Mouse (Mus musculus): Measurements from ENCODE around the gene Ociad1.
"Not testable (repeated sequence)": the region's sequence is repeated elsewhere in the genome, so short reads cannot be mapped to it uniquely, and the experiment has no call there.

Ociad1 gene

DNA sequence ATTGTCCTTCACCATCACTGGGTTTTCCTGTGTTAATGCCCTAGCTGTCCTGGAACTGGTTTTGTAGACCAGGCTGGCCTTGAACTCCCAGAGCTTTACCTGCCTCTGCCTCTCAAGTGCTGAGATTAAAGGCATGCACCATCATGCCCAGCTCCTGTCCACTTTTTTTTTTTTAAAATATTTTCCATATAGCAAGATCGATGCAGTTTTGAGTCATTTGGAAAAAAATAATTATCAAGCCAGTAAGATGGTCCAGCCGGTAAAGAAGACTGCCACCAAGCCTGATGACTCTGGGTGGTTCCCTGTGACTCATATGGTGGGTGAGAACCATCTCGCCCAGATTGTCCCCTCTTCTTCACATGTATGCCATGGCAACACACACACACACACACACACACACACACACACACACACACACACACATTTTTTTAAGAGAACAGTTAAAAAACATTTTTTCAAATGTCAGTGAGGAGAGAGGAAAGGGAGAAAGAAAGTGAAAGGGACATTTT is 7.1 kb upstream of the Ociad1 start:
- DNase-seq (ENCODE audit: low spot score), result no peak

DNA sequence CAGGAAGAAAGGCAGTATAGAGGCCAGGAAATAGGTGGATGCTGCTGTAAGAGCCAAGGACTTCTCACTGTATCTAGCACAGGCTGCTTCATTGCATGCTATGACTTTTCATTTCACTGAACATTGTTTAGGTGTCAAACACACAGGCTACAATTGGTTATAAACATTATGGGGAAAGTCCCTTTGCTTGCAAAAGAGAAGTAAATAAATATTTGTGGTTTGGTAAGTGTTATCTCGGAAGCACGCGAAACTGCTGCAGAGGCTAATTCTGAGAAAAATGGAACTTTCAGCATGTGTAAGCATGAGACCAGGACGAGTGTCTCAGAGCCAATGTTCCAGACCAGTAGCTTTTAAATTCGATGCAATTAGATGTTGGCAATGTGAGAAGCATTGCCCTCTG is 6.0 kb upstream of the Ociad1 start:
- no peak for DNase-seq (ENCODE audit: low spot score)

DNA sequence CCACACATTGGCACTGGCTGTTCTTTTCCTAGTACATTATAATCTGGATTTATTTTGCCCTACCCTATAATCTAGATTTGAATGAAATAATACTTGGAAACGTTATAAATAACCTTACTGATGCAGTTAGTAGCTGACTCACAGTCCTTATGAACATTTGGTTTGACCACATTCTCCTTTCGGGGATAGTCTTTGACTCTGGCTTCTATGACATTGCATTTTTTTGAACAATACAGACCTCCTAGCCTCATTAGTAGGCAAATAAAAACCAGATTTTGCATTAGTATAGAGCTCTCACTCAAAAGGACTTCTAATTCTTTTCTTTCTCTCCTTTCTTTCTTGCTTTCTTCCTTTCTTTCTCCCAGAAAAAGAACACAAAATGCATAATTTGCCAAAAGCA is 2.7 kb upstream of the Ociad1 start:
- no peak for DNase-seq (ENCODE audit: low spot score)

DNA sequence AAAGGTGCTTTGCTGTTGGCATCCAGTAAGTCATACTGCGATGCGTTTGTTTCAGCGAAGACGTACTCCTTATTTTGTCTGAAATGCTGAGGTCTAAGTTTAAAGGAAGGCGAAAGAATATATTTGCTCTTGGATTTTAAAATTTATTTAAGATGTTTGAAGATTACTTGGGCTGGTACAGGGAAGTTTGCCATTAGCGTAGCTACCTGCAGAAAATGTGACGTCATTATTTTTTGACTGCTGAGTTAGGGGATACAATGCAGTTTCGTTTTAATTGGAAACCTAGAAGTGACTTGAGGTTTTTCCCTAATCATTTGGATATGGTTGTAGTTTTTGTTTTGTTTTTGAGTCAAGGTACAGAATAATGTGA is 859 bp downstream of the Ociad1 start:
- DNase-seq (ENCODE audit: low spot score), result no peak

- no peak for DNase-seq (ENCODE audit: low spot score)
Observed at GRCm38 (mm10) chr5:73295016-73295415, 2.4 kb downstream of the Ociad1 start.

GRCm38 (mm10) chr5:73295916-73296315 is 3.3 kb downstream of the Ociad1 start:
- no peak for DNase-seq (ENCODE audit: low spot score)

DNA sequence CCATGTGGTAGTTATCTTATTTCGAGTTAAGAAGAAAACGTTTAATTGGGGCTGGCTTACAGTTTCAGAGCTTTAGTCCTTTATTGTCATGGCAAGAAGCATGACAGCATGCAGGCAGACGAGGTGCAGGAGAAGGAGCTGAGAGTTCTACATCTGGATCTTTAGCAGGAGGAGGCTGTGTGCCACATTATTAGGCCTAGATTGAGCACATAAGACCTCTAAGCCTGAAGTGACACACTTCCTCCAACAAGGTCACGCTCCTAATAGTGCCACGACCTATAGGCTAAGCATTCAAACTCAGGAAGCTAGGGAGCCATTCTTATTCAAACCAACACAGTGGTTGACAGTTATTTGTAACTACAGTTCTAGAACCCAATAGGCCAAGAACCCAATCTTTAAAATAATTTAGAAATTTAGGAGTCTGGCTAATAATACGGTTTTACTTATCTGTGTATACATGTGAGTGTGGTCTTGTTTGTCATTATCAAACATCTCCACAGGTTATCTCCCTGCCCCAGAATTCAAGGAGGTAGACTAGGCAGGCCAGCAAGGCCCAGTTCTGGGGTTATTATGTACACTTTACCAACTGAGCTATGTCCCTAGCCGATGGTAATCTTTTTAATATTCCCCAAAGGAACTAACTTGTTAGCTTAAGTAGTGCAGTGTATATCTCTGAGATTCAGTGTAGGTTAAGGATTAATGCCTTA is 9.2 kb downstream of the Ociad1 start:
- DNase-seq (ENCODE audit: low spot score), result no peak

GRCm38 (mm10) chr5:73304507-73304906 is 11.9 kb downstream of the Ociad1 start:
- no peak for DNase-seq (ENCODE audit: low spot score)

DNA sequence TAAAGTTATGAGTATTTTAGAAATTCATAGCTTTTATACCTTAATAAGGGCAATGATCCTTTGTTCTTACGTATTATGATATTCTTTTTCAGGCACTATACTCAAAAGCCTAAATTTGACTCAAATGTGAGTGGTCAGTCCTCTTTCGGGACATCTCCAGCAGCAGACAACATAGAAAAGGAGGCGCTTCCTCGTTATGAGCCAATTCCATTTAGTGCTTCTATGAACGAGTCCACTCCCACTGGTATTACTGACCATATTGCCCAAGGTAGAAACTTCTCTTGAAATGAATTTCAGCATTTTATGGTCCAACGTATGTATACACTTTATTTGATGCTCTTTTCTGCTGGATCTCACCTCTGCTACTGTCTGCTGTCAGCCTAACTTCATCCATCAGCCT is 13.9 kb downstream of the Ociad1 start:
- no peak for DNase-seq (ENCODE audit: low spot score)

DNA sequence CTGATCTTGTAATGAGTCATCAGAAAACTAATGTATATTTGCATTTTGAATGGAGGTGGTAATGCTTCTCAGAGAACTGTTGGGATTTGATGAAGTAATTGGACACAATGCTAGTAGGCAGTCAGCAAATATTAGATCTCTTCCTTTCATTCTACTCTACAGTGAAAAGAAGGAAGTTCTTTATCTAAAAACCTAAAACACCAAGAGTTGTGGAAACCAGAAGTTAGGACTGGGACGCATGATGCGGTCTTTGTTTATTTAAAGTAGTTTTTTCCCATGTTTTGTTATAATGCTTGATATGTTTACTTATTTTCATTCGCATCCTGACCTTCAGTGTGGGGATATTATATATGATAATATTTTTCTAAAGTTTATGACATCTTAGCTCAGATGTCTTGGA is 14.7 kb downstream of the Ociad1 start:
- no peak for DNase-seq (ENCODE audit: low spot score)

DNA sequence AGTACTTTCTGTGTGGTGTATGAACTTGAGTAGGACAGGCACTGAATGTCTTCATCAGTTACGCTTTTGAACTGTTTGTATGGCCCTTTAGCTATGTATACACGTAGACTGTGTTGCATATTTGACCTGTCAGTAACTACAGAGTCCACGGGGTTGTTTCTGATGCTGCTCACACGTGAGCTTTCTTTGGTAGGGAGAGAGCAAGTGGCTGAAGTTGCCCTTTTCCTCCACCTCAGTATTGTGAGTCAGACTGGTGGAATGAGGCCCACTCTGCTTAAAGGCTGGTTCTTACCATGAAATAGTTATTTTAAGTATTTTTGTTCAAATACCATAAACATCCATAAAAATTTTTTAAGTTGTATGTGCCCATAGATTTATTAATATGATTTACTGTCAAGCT is 16.9 kb downstream of the Ociad1 start:
- no peak for DNase-seq (ENCODE audit: low spot score)

- no peak for DNase-seq (ENCODE audit: low spot score)
Observed at GRCm38 (mm10) chr5:73310401-73310800, 17.8 kb downstream of the Ociad1 start.

DNA sequence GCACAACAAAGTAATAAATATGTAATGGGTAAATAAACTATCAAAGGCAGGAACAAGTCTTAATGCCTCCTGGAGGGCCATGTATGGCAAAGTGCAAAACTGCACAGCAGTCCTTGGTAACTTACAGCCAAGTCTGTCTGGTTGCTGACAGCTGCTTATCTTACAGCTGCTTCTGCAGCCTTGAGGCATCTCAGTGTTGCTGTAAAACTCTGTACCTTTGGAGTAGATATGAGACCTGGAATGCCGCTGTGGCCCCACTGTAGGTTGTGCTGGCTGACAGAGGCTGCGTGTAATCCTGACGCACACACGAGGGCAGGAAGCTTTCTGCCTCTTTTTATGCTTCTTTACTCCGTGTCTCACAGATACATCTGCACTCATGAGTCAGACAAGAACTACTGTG is 18.9 kb downstream of the Ociad1 start:
- DNase-seq (ENCODE audit: low spot score), result no peak

DNA sequence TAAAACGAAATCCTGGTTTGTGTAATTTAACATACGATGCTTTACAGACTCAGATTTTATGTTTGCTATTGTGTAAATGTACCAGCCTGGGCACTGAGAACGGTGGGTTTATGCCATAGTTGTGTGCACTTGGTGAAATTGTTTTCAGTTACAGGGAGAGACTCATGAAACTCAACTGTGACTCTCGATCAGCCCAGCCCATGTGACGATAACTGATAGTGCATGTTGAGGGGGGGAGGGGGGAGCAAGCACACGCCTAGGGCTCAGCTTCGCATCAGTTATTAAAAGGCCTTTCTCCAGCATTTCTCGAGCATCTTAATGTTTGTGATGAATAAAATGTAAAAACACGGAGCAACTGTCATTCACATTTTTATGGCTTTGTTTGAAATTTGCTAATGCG is 21.0 kb downstream of the Ociad1 start:
- no peak for DNase-seq (ENCODE audit: low spot score)

- no peak for DNase-seq (ENCODE audit: low spot score)
Observed at GRCm38 (mm10) chr5:73314654-73315053, 22.1 kb downstream of the Ociad1 start.

GRCm38 (mm10) chr5:73319306-73319705 is 26.7 kb downstream of the Ociad1 start:
- no peak for DNase-seq (ENCODE audit: low spot score)

DNA sequence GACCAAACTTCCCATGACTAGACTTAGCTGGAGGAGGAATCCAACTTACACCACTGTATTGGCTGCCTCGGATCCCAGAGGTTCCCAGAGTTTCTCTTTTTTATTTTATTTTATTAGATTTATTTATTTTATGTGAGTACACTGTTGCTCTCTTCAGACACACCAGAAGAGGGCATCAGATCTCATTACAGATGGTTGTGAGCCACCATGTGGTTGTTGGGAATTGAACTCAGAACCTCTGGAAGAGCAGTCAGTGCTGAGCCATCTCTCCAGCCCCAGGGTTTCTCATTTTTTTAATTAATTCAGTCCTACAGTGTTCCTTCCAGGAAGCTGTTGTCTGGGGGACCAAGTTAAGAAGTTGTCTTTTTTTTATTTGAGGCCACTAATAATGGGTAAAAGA is 30.1 kb downstream of the Ociad1 start:
- not testable (repeated sequence) for DNase-seq (ENCODE audit: low spot score)

DNA sequence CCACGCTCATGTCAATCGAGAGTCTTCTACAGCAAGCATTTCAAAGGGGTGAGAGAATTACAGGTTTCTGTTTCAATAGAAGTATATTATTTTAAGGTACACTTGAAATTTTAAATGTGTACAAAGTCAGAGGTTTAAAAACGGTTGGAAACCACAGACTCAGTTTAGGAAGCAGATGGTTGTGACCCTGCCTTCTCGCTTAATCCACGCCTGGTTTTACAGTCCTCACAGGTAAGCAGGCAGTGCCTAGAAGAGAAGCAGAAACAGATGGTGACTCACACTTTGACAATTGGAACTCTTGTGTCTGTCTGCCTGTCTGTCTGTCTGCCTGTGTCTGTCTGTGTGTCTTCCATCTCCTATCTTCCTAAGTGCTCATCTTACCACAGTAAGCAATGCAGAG is 31.0 kb downstream of the Ociad1 start:
- no peak for DNase-seq (ENCODE audit: low spot score)

DNA sequence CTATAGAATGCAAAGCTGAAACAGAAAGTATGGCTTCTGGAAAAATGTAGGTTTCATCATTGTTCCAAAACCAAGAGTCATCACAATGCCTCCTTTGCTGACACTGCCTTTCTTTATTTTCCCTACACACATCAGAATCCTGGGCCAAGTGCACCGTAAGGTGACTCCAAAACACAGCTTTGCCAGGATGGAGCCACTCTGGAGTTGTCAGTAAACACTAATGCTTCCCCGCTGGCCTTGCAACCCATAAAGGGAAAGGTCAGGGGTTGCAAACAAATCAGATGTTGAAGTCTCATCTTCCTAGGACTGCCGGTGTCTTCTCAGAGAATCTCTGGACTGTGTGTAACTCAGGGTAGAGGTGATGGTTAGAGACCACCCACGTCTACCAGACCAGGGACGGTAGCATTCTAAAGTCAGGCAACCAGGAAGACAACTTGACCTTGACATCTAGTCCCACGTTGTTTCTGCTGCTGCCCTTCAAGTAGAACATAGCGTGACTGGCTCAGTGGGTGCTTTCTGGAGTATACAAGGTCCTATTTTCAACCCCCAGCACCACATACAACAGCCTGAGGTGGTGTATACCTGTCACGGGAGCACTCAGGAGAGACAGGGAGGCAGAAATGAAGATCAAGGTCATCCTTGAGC is 32.1 kb downstream of the Ociad1 start:
- DNase-seq (ENCODE audit: low spot score), result no peak

GRCm38 (mm10) chr5:73331002-73331401 is 38.4 kb downstream of the Ociad1 start:
- no peak for DNase-seq (ENCODE audit: low spot score)

DNA sequence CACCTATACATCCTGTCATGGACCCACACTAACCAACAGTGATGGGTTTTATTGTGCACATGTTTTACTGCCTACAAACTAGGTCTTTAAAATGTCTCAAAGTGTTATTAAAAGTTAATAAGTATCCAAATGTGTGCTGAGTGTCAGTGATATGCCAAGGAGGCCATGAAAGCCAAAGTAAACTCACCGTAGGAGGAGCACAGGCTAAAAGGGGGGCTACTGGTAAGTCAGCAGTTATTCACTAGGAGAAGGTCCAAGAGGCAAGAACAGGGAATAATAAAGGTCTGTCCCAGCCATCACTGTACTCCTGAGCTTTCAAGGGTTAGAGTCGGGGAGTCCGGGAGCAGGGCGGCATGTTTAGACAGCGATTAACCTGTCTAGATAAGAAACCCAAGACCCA is 43.9 kb downstream of the Ociad1 start:
- no peak for DNase-seq (ENCODE audit: low spot score)

DNA sequence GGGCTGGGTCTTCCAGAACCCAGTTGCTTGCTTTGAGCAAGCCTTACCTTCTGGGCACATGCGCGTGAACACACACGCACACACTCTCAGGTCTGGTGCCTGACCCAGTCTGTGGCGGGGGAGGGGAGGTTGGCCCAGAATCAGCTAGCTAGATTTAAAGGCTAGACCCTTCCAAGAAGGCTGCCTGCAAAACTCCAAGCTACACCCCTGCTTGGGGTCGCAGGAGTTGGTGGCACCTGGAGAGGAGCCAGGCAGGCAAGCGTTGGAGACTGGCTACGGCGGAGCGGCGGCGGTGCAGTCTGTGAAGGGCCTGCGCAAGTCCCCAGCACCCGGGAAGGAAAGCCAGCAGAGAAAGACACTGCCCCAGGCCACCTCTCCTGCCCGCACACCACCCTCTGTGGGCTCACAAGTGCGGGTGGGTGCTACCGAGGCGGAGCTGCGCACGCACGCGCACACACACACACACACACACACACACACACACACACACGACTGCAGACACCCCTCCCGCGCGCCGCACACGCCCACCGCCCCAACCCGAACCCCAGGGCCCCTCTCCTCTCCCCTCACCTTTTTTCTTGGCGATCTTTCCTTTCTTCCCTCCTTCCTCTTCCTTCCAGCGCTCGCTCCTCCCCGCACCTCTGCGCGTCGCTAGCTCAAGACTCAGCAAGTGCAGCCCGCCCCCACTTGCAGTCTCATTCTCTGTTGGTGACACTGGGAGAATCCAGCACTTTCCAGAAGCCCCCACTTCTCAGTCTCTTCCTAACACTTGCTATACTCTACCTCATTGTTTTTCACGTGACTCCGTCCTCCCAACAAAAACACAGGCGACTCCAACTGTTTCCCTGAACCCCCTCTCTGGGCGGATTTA is 45.6 kb downstream of the Ociad1 start:
- DNase-seq (ENCODE audit: low spot score), result peak; percentile 50

GRCm38 (mm10) chr5:73338832-73339163 is 46.2 kb downstream of the Ociad1 start:
- DNase-seq (ENCODE audit: low spot score), result no peak
